Mouse (Mus musculus) liver, postnatal 0 days (tissue): Measurements from ENCODE around the gene Sfxn2.

ENCODE experiments used
- CTCF ChIP-seq: sonication (generic); IDR thresholded peaks from 2 replicates; pipeline ENCODE4 v1.5.1; 2016; ENCODE audit warnings: antibody characterized with exemption, low read depth
- EP300 ChIP-seq: IDR thresholded peaks from 2 replicates; pipeline ENCODE4 v1.6.1; 2016; ENCODE audit warnings: antibody characterized with exemption, low read depth, mild to moderate bottlenecking

- TF ChIP-seq CTCF (no peak), EP300 (no peak)
Measured at GRCm38 (mm10) chr19:46599375-46600256, 26.5 kb downstream of the Sfxn2 start.
